Mouse (Mus musculus): Measurements from ENCODE around the gene Pramel6.

DNA sequence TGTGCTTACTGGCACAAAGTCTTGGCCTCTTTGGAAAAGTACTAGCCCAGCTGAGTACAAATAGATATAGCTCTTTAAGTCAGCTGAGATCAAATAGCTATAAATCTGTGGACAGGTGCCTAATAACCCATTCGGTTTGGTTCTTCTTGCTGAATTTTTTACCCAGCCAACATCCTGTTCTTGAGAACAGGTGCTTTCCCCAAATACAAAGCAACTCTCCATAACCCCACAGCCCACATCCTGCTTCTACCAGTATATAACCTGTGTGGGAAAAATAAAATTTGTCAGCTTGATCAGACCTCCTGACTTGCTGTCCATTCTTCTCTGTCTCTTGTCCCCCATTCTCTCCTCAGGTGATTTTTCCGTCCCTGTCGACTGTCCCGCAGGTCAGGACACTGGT lies 44.6 kb upstream of the Pramel6 start:
- TF ChIP-seq CTCF (IDR thresholded peaks at IDR 0.05; ENCODE audit: extremely low read depth, insufficient read depth, low read length) (no peak), POLR2A (IDR thresholded peaks at IDR 0.05; ENCODE audit: extremely low read depth, insufficient read depth, low read length) (no peak)

All from cortical plate, adult 2 months (tissue).